Mouse (Mus musculus) spleen, adult 12 weeks (tissue): ENCODE measurements around the gene Pnliprp1.

Source experiments
- DNase-seq: peaks from one replicate; pipeline ENCODE4 v3.0.0; 2022; ENCODE audit warnings: low spot score

The Pnliprp1 gene

DNA sequence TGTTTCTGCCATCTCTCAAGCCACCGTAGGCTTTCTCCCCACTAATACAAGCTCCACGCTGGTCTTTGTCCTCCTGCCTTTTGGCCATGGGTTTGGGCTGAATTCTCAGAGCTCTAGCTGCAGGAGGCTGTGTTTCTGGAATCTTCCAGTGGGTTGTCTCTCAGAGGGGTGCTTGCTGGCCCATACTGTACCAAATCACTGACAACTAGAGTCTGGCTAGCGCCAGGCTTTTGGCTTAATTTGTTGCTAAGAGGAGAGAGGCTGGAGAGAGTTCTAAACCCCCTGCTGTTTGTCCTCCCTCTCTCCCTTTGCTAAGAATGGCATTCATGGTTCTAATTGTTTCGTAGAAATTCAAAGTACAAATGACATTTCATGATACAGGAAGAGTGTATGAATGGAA lies 52.9 kb downstream of the Pnliprp1 start:
- DNase-seq: no peak

DNA sequence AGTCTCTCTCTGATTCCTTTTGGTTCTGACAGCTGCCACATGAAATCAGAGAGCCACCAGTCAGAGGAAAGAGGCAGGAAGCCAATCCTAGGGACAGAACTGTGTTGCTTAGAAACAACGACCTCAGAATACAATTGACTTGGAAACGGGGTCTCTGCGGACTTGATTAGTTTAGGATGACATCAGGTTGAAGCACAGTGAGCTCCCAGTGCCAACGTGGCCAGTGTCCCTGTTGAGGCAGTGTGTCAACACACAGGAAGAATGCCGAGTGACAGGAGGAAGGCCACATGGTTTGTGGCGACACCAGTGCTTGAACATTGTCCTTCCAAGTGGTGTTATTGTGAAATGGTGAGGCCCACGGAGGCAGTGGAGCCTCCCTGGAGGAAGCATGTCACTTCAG lies 55.3 kb downstream of the Pnliprp1 start:
- DNase-seq: no peak

DNA sequence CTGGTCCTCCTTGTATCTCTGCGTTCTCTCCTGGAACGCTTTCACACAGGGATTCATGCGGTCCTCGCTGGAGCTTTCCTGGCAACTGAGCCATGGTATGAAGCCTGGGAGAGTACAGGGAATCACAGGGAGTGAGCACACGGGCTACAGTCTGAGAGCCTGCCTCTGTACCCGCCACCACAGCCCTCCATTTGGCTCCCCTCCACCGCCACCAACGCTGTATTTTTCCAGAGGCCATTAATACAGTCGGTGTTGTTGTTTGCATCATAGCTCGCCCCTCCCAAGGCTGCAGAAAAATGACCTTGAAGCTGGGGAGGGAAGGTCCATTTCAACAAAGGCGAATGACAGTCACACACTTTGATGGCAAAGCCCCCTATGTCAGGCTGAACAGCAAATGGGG lies 60.5 kb downstream of the Pnliprp1 start:
- no peak for DNase-seq
